Mouse (Mus musculus) heart, postnatal 0 days (tissue): ENCODE data around the gene Brox.

Source experiments
- CTCF ChIP-seq: IDR thresholded peaks from 2 replicates; pipeline ENCODE4 v1.5.1; 2016; ENCODE audit warnings: antibody characterized with exemption, control low read depth, low read depth
- EP300 ChIP-seq: IDR thresholded peaks from 2 replicates; pipeline ENCODE4 v1.6.1; 2016; ENCODE audit warnings: antibody characterized with exemption, low read depth

DNA sequence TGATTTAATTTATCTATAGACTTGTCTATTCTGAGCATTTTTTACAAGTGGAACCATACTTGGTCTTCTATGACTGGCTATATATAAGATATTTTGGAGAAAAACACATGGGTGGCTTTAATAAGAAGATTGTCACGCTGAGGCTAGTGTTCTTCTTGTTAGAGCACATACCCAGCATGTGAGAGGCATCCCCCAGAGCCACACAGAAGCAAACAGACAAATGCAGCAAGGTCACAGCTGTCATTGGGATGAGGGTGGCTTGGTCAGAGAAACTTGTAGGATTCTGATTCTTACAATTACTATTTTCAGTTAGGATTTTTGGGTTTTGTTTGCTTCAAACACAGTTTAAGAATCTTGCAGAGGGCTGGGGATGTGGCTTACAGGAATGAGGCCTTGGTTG is 11.4 kb upstream of the Brox start:
- TF ChIP-seq CTCF, result no peak
- no peak for TF ChIP-seq EP300
